Mouse (Mus musculus) neural tube, embryonic 14.5 days (tissue): ENCODE data around the gene Lrrc31. TPM values are rescaled to one million over a fixed set of nuclear protein-coding genes. Genes with fewer than 3 reads are reported as not detected.

ENCODE experiments used
- ATAC-seq: fragments of 200-750 bp; cut with Nextera tagmentation; 2 replicates; pipeline ENCODE4 v1.8.0; 2017; ENCODE audit warnings: low read depth, mild to moderate bottlenecking, moderate TSS enrichment, moderate library complexity
- H3K27ac ChIP-seq: fragments of 300-500 bp; sonication (generic); 2 replicates; pipeline ENCODE4 v1.5.1; 2014; ENCODE audit warnings: low read depth, mild to moderate bottlenecking, control low read depth, low read length, moderate library complexity, mixed read lengths
- H3K27me3 ChIP-seq: fragments of 300-500 bp; sonication (generic); 2 replicates; pipeline ENCODE4 v1.6.1; 2014; ENCODE audit warnings: low read length; ENCODE audit not compliant: control insufficient read depth, insufficient read depth
- H3K36me3 ChIP-seq: fragments of 300-500 bp; sonication (generic); 2 replicates; pipeline ENCODE4 v1.6.1; 2014; ENCODE audit warnings: low read length, mixed read lengths; ENCODE audit not compliant: control insufficient read depth, insufficient read depth
- H3K4me1 ChIP-seq: fragments of 300-500 bp; sonication (generic); 2 replicates; pipeline ENCODE4 v1.6.1; 2014; ENCODE audit warnings: low read length; ENCODE audit not compliant: control insufficient read depth, insufficient read depth
- H3K4me2 ChIP-seq: fragments of 300-500 bp; sonication (generic); 2 replicates; pipeline ENCODE4 v1.6.1; 2014; ENCODE audit warnings: mild to moderate bottlenecking, low read depth, low read length, control low read depth
- H3K4me3 ChIP-seq: fragments of 300-500 bp; sonication (generic); 2 replicates; pipeline ENCODE4 v1.5.1; 2014; ENCODE audit warnings: low read depth, low read length, control low read depth, mixed read lengths
- H3K9ac ChIP-seq: fragments of 300-500 bp; sonication (generic); replicated peaks from 2 replicates; pipeline ENCODE4 v1.6.1; 2014; ENCODE audit warnings: low read depth, mild to moderate bottlenecking, control low read depth, low read length, mixed read lengths
- H3K9me3 ChIP-seq: fragments of 300-500 bp; sonication (generic); 2 replicates; pipeline ENCODE4 v1.6.1; 2016; ENCODE audit warnings: low read length; ENCODE audit not compliant: control insufficient read depth
- WGBS: fragments of 180-500 bp; shearing (Covaris S2); extraction: QIAGEN DNeasy Blood & Tissue Kit; methylation state at CpG from one replicate; pipeline ENCODE4 v1.1.7; 2014; 5-methylcytosine and 5-hydroxymethylcytosine counted together
- polyA plus RNA-seq: library from polyadenylated mRNA; unstranded; fragments of >200 nt; fragmentation: Nextera tagmentation; extraction: Ambion mirVana; gene quantifications from 2 replicates; pipeline ENCODE4 v1.2.1, GENCODE M21; 2014

Gene Lrrc31
- polyA plus RNA-seq, 1 experiment from 2014 or later, result not detected

DNA sequence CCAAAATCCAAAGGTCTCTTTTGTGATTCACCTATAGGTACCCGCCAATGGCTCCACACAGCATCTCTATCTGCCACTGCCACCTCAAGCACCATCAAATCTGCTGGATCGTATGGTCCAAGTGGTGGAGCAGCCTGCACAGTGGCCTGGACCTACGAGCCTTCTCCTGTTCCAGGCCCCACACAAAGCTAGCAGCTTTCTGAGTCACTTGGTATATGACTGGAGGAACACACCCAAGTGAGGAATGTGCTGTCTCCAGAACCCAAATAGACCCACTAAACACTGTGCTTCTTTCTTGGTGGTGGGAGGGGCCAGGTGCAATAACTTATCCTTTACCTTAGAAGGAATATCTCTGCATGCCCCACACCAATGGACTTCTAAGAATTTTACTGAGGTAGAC lies 6.3 kb upstream of the Lrrc31 start:
- H3K27me3 ChIP-seq, result no peaks in the 10 kb centered on the region
- no peak for ATAC-seq
- 89% methylated on average over 3 of the region's 3 CpGs for WGBS

GRCm38 (mm10) chr3:30697891-30698290 lies 1.8 kb downstream of the Lrrc31 start:
- H3K27ac ChIP-seq, result no peak overlapping the region
- no peaks in the 10 kb centered on the region for H3K36me3 ChIP-seq
- no peak overlapping the region for H3K4me2 ChIP-seq
- H3K4me3 ChIP-seq, result no peak overlapping the region
- no peak for ATAC-seq
- no peak overlapping the region for H3K9ac ChIP-seq
- no peaks in the 10 kb centered on the region for H3K4me1 ChIP-seq
- WGBS, result 34% methylated on average over 4 of the region's 4 CpGs
- no peaks in the 10 kb centered on the region for H3K27me3 ChIP-seq
- no peaks in the 10 kb centered on the region for H3K9me3 ChIP-seq

More for the DNA sequence above, 6.3 kb upstream of the Lrrc31 start:
- Histone ChIP-seq H3K36me3 (no peaks in the 10 kb centered on the region), H3K9me3 (no peaks in the 10 kb centered on the region), H3K9ac (no peak overlapping the region), H3K4me2 (no peak overlapping the region), H3K4me1 (no peaks in the 10 kb centered on the region), H3K4me3 (no peak overlapping the region), H3K27ac (no peak overlapping the region)

DNA sequence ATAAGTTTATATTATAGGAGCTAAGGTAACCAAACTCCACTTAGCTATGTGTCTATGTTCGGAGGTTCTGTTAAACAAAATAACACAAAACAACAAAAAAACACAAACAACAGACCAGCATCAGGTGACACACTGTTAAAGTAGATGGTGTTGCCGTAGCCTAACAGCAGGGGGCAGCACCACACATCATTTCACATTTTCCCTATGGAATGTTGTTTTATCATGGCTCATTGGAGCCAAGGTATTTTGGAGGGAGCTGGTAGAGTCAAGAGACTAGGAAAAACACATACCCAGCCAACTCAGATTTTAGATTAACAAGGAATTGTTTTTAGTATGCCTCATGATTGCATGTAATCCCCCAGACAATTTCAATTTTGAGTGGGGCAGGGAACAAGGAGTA lies 3.3 kb downstream of the Lrrc31 start:
- WGBS, result 17% methylated on average over 2 of the region's 2 CpGs
- Histone ChIP-seq H3K4me1 (no peaks in the 10 kb centered on the region), H3K9me3 (no peaks in the 10 kb centered on the region), H3K27ac (no peak overlapping the region), H3K9ac (no peak overlapping the region), H3K4me3 (no peak overlapping the region), H3K4me2 (no peak overlapping the region), H3K36me3 (no peaks in the 10 kb centered on the region), H3K27me3 (no peaks in the 10 kb centered on the region)
- no peak for ATAC-seq

GRCm38 (mm10) chr3:30695661-30696060 lies 4.0 kb downstream of the Lrrc31 start:
- Histone ChIP-seq H3K4me1 (no peaks in the 10 kb centered on the region), H3K36me3 (no peaks in the 10 kb centered on the region), H3K4me3 (no peak overlapping the region), H3K9ac (no peak overlapping the region), H3K9me3 (no peaks in the 10 kb centered on the region), H3K27me3 (no peaks in the 10 kb centered on the region), H3K27ac (no peak overlapping the region), H3K4me2 (no peak overlapping the region)
- WGBS, result 91% methylated on average over 2 of the region's 2 CpGs
- no peak for ATAC-seq

DNA sequence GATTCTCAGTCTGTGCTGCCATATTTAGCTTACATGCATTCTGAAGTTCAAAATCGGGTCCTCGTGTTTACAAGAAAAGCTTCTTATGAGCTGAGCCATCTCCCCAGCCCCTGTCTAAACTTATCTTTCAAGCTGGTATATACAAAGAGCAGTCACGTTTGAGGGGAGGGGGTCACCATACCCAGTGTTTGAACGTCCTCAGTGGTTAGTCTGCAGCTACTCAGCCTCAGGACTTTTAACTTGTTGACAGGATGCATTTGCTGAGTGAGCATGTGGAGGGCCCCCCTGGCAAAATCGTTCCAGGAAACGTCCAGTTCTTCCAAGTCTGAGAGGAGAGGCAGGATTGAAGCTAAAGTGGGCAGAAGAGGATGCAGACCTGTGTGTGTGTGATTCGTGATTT lies 8.7 kb downstream of the Lrrc31 start:
- Histone ChIP-seq H3K9me3 (no peaks in the 10 kb centered on the region), H3K4me1 (no peaks in the 10 kb centered on the region), H3K4me3 (no peak overlapping the region), H3K27ac (no peak overlapping the region), H3K27me3 (no peaks in the 10 kb centered on the region), H3K36me3 (no peaks in the 10 kb centered on the region), H3K4me2 (no peak overlapping the region), H3K9ac (no peak overlapping the region)
- no peak for ATAC-seq
- 79% methylated on average over 7 of the region's 7 CpGs for WGBS

- 84% methylated on average over 3 of the region's 3 CpGs for WGBS
- Histone ChIP-seq H3K27me3 (no peaks in the 10 kb centered on the region), H3K9ac (no peak overlapping the region), H3K4me3 (no peak overlapping the region), H3K27ac (no peak overlapping the region), H3K9me3 (no peaks in the 10 kb centered on the region), H3K4me1 (no peaks in the 10 kb centered on the region), H3K4me2 (no peak overlapping the region), H3K36me3 (no peaks in the 10 kb centered on the region)
- ATAC-seq, result no peak
These were observed 12.4 kb downstream of the Lrrc31 start for GRCm38 (mm10) chr3:30687216-30687615.

- H3K9me3 ChIP-seq, result no peaks in the 10 kb centered on the region
- no peak overlapping the region for H3K4me3 ChIP-seq
- ATAC-seq, result no peak
- H3K27ac ChIP-seq, result no peak overlapping the region
- H3K9ac ChIP-seq, result no peak overlapping the region
- no peaks in the 10 kb centered on the region for H3K36me3 ChIP-seq
- H3K4me1 ChIP-seq, result no peaks in the 10 kb centered on the region
- no peaks in the 10 kb centered on the region for H3K27me3 ChIP-seq
- H3K4me2 ChIP-seq, result no peak overlapping the region
- WGBS, result 87% methylated on average over 6 of the region's 6 CpGs
These were observed 16.5 kb downstream of the Lrrc31 start for GRCm38 (mm10) chr3:30683190-30683589.

DNA sequence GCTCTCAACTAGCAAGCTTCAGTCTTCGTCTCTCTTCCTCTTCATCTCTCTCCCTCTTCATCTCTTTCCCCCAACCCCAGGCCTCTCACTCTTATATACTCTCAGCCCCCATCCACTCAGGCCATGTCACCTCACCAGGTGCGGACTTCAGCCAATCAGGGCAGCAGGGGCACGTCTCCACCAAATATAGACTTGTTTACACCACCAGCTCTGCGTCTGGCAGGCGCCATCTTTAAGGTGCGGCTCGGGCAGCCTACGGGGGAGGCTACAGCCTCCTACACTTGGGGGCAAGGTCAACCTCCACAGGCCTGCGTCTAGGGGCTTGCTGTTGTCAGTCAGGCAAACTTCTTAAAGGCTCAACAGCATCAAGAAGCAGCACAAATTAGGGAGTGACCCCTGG lies 41.2 kb downstream of the Lrrc31 start:
- Histone ChIP-seq H3K9ac (no peak overlapping the region), H3K4me2 (no peak overlapping the region), H3K27ac (no peak overlapping the region), H3K27me3 (no peaks in the 10 kb centered on the region), H3K4me3 (no peak overlapping the region), H3K36me3 (no peaks in the 10 kb centered on the region), H3K9me3 (no peaks in the 10 kb centered on the region), H3K4me1 (no peaks in the 10 kb centered on the region)
- 86% methylated on average over 9 of the region's 9 CpGs for WGBS
- no peak for ATAC-seq

DNA sequence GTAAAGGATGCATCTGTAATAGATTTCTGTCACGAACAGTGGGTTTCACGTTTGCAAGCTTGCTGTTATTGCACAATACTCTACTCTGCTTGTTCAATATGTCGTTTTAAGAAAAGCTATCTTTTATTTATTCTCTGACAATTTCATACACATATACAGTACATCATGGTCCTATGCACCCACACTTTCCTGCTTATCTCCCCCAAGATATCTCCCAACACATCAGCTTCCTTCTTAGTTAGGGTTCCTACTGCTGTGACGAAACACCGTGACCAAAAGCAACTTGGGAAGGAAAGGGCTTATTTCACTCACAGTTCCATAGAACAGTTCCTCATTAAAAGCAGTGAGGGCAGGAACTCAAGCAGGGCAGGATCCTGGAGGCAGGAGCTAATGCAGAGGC lies 43.7 kb downstream of the Lrrc31 start:
- no peaks in the 10 kb centered on the region for H3K4me1 ChIP-seq
- no peak overlapping the region for H3K4me3 ChIP-seq
- no peak overlapping the region for H3K9ac ChIP-seq
- no peaks in the 10 kb centered on the region for H3K27me3 ChIP-seq
- no peak overlapping the region for H3K4me2 ChIP-seq
- no peak overlapping the region for H3K27ac ChIP-seq
- no peaks in the 10 kb centered on the region for H3K9me3 ChIP-seq
- no peaks in the 10 kb centered on the region for H3K36me3 ChIP-seq
- no peak for ATAC-seq
- WGBS, result 89% methylated on average over 5 of the region's 5 CpGs
